ENCODE assay signal across 14 mouse cellular contexts in genomic region chr4:138293261-138293948, GRCm38 (mm10). TPM values are rescaled to one million over a fixed set of nuclear protein-coding genes. Genes with fewer than 3 reads are reported as not detected.
DNase-seq lines count a peak whose midpoint lies in the region; ATAC-seq lines count a peak whose summit lies in the region.
"Had no signal": no experiment of that assay in that cellular context is flagged by ENCODE, and none has a peak within 500 bp of the region (broad histone marks: within the 10 kb centered on the region; RNA-seq: fewer than 3 reads in every experiment).

No protein-coding gene starts in this region.

- no peak for ATAC-seq in midbrain, embryonic 11.5 days (ENCODE audit: low FRiP score)
- ATAC-seq in forebrain, embryonic 14.5 days, result peak; percentile 46; the same call in 1 of the 2 replicates
- ATAC-seq in hindbrain, embryonic 14.5 days (ENCODE audit: low FRiP score), result peak; percentile 89
- ATAC-seq in neural tube, embryonic 13.5 days (ENCODE audit: low read depth), result peak; percentile 93
- no peak for ATAC-seq in liver, embryonic 12.5 days

- H3K27ac ChIP-seq in midbrain, embryonic 11.5 days (ENCODE audit: low read depth, low read length), result no peak overlapping the region
- H3K27ac ChIP-seq in midbrain, embryonic 10.5 days (replicated peaks), result no peak overlapping the region
- H3K27ac ChIP-seq in forebrain, embryonic 14.5 days (ENCODE audit: low read depth, low read length), result peak overlapping the region; percentile 70
- peak overlapping the region; percentile 91 for H3K27ac ChIP-seq in hindbrain, embryonic 14.5 days
- H3K27ac ChIP-seq in neural tube, embryonic 13.5 days (replicated peaks), result peak overlapping the region; percentile 88
- no peak overlapping the region for H3K27ac ChIP-seq in liver, embryonic 12.5 days
- H3K27ac ChIP-seq: limb, embryonic 13.5 days had no signal

- H3K36me3 ChIP-seq in midbrain, embryonic 11.5 days (ENCODE audit: control insufficient read depth, insufficient read depth, low read length), result no peaks in the 10 kb centered on the region
- no peaks in the 10 kb centered on the region for H3K36me3 ChIP-seq in midbrain, embryonic 10.5 days
- no peaks in the 10 kb centered on the region for H3K36me3 ChIP-seq in forebrain, embryonic 14.5 days (ENCODE audit: control insufficient read depth, insufficient read depth, low read length)
- no peaks in the 10 kb centered on the region for H3K36me3 ChIP-seq in hindbrain, embryonic 14.5 days (replicated peaks; ENCODE audit: control insufficient read depth, insufficient read depth)
- no peaks in the 10 kb centered on the region for H3K36me3 ChIP-seq in neural tube, embryonic 13.5 days
- no peaks in the 10 kb centered on the region for H3K36me3 ChIP-seq in liver, embryonic 12.5 days
- H3K36me3 ChIP-seq: limb, embryonic 13.5 days had no signal

- no peaks in the 10 kb centered on the region for H3K4me1 ChIP-seq in midbrain, embryonic 11.5 days (ENCODE audit: control insufficient read depth, insufficient read depth, low read length)
- H3K4me1 ChIP-seq in midbrain, embryonic 10.5 days, result 0 out of 2 replicates have a peak, but pooled peaks cover 3% of the 10 kb centered on the region
- no peaks in the 10 kb centered on the region for H3K4me1 ChIP-seq in forebrain, embryonic 14.5 days (ENCODE audit: control insufficient read depth, insufficient read depth, low read length)
- no peaks in the 10 kb centered on the region for H3K4me1 ChIP-seq in hindbrain, embryonic 14.5 days (replicated peaks; ENCODE audit: control insufficient read depth, insufficient read depth, low read length)
- H3K4me1 ChIP-seq in neural tube, embryonic 13.5 days (replicated peaks), result peaks cover 15% of the 10 kb centered on the region
- H3K4me1 ChIP-seq in liver, embryonic 12.5 days, result peaks cover 6% of the 10 kb centered on the region; the same call in 1 of the 2 replicates
- H3K4me1 ChIP-seq: limb, embryonic 13.5 days had no signal

- DNase-seq in midbrain, embryonic 11.5 days (ENCODE audit: low spot score, missing footprints), result peak; percentile 82
- no peak for DNase-seq in midbrain, embryonic 10.5 days (ENCODE audit: low spot score)
- DNase-seq in forebrain, embryonic 14.5 days (ENCODE audit: low spot score), result peak; percentile 47
- peak; percentile 74 for DNase-seq in hindbrain, embryonic 14.5 days (ENCODE audit: low spot score)
- no peak for DNase-seq in lung, adult 18-20 months
- DNase-seq in thymus, postnatal 10 days (ENCODE audit: low spot score in 2 of 2), result no peak
- DNase-seq: cerebellum, postnatal 36 days; kidney, postnatal 10 days; lung, adult 2 months; thymus, adult 18-20 months had no signal

- no peak overlapping the region for H3K4me3 ChIP-seq in midbrain, embryonic 11.5 days (ENCODE audit: low read depth, low read length)
- H3K4me3 ChIP-seq in midbrain, embryonic 10.5 days, result no peak overlapping the region
- H3K4me3 ChIP-seq in forebrain, embryonic 14.5 days (ENCODE audit: low read depth, low read length), result no peak overlapping the region
- H3K4me3 ChIP-seq in hindbrain, embryonic 14.5 days (replicated peaks; ENCODE audit: low read length), result no peak overlapping the region
- no peak overlapping the region for H3K4me3 ChIP-seq in neural tube, embryonic 13.5 days
- no peak overlapping the region for H3K4me3 ChIP-seq in liver, embryonic 12.5 days
- H3K4me3 ChIP-seq: limb, embryonic 13.5 days had no signal

- no peaks in the 10 kb centered on the region for H3K27me3 ChIP-seq in midbrain, embryonic 11.5 days (ENCODE audit: control insufficient read depth, insufficient read depth, low read length)
- no peaks in the 10 kb centered on the region for H3K27me3 ChIP-seq in midbrain, embryonic 10.5 days (ENCODE audit: low read depth, poor library complexity, severe bottlenecking)
- H3K27me3 ChIP-seq in forebrain, embryonic 14.5 days (replicated peaks; ENCODE audit: control insufficient read depth, insufficient read depth, low read length), result no peaks in the 10 kb centered on the region
- H3K27me3 ChIP-seq in hindbrain, embryonic 14.5 days (ENCODE audit: control insufficient read depth, insufficient read depth, low read length), result no peaks in the 10 kb centered on the region
- H3K27me3 ChIP-seq in neural tube, embryonic 13.5 days, result no peaks in the 10 kb centered on the region
- H3K27me3 ChIP-seq in liver, embryonic 12.5 days (replicated peaks), result 0 out of 2 replicates have a peak, but pooled peaks cover 5% of the 10 kb centered on the region
- H3K27me3 ChIP-seq: limb, embryonic 13.5 days had no signal

- WGBS in midbrain, embryonic 11.5 days, result 80% methylated on average over 18 of the region's 18 CpGs
- 88% methylated on average over 18 of the region's 18 CpGs for WGBS in midbrain, embryonic 10.5 days
- WGBS in forebrain, embryonic 14.5 days, result 72% methylated on average over 18 of the region's 18 CpGs
- WGBS in hindbrain, embryonic 14.5 days, result 56% methylated on average over 18 of the region's 18 CpGs
- 59% methylated on average over 16 of the region's 18 CpGs for WGBS in neural tube, embryonic 13.5 days
- 60% methylated on average over 18 of the region's 18 CpGs for WGBS in liver, embryonic 12.5 days (ENCODE audit: insufficient replicate concordance)

- H3K9ac ChIP-seq in midbrain, embryonic 11.5 days (ENCODE audit: low read length), result no peak overlapping the region
- no peak overlapping the region for H3K9ac ChIP-seq in forebrain, embryonic 14.5 days (ENCODE audit: low read length)
- H3K9ac ChIP-seq in hindbrain, embryonic 14.5 days, result 0 out of 2 replicates have a peak overlapping the region, but pooled peaks have one; percentile 17
- H3K9ac ChIP-seq in neural tube, embryonic 13.5 days, result peak overlapping the region; percentile 43; the same call in 1 of the 2 replicates
- H3K9ac ChIP-seq in liver, embryonic 12.5 days, result no peak overlapping the region
- H3K9ac ChIP-seq: limb, embryonic 13.5 days had no signal

- no peak overlapping the region for H3K4me2 ChIP-seq in midbrain, embryonic 11.5 days
- no peak overlapping the region for H3K4me2 ChIP-seq in forebrain, embryonic 14.5 days (ENCODE audit: low read length)
- peak overlapping the region; percentile 19; the same call in 1 of the 2 replicates for H3K4me2 ChIP-seq in hindbrain, embryonic 14.5 days (replicated peaks)
- 0 out of 2 replicates have a peak overlapping the region, but pooled peaks have one; percentile 4 for H3K4me2 ChIP-seq in neural tube, embryonic 13.5 days
- no peak overlapping the region for H3K4me2 ChIP-seq in liver, embryonic 12.5 days
- H3K4me2 ChIP-seq: heart, embryonic 11.5 days; limb, embryonic 13.5 days had no signal

- no peaks in the 10 kb centered on the region for H3K9me3 ChIP-seq in midbrain, embryonic 11.5 days (ENCODE audit: control insufficient read depth, low read length)
- H3K9me3 ChIP-seq in midbrain, embryonic 10.5 days (replicated peaks), result no peaks in the 10 kb centered on the region
- no peaks in the 10 kb centered on the region for H3K9me3 ChIP-seq in forebrain, embryonic 14.5 days (replicated peaks; ENCODE audit: control insufficient read depth, low read length)
- no peaks in the 10 kb centered on the region for H3K9me3 ChIP-seq in hindbrain, embryonic 14.5 days (ENCODE audit: control insufficient read depth, low read length)
- no peaks in the 10 kb centered on the region for H3K9me3 ChIP-seq in neural tube, embryonic 13.5 days
- H3K9me3 ChIP-seq in liver, embryonic 12.5 days (replicated peaks), result no peaks in the 10 kb centered on the region
- H3K9me3 ChIP-seq: limb, embryonic 13.5 days had no signal

RNA-seq across cellular contexts. Expression of gene Ddost, which starts 11.1 kb away (rescaled TPM):
- polyA plus RNA-seq in midbrain, embryonic 11.5 days (2014; fragmentation: Nextera tagmentation; extraction: Ambion mirVana), result 209 and 219 TPM in 2 replicates
- 281 and 282 TPM in 2 replicates for polyA plus RNA-seq in midbrain, embryonic 10.5 days (2016; fragmentation: Nextera tagmentation; extraction: Ambion mirVana)
- 182 and 192 TPM in 2 replicates for polyA plus RNA-seq in forebrain, embryonic 14.5 days (2014; fragmentation: Nextera tagmentation; extraction: Ambion mirVana)
- polyA plus RNA-seq in hindbrain, embryonic 14.5 days (2014; fragmentation: Nextera tagmentation; extraction: Ambion mirVana), result 197 and 208 TPM in 2 replicates
- polyA plus RNA-seq in neural tube, embryonic 13.5 days (2015; fragmentation: Nextera tagmentation; extraction: Ambion mirVana), result 214 and 216 TPM in 2 replicates
- polyA plus RNA-seq in liver, embryonic 12.5 days (2016; fragmentation: Nextera tagmentation; extraction: Ambion mirVana), result 206 and 212 TPM in 2 replicates

RNA-seq across cellular contexts. Expression of gene Pink1, which starts 32.7 kb away (rescaled TPM):
- polyA plus RNA-seq in midbrain, embryonic 11.5 days (2014; fragmentation: Nextera tagmentation; extraction: Ambion mirVana), result 21.6 and 22.4 TPM in 2 replicates
- polyA plus RNA-seq in midbrain, embryonic 10.5 days (2016; fragmentation: Nextera tagmentation; extraction: Ambion mirVana), result 30.5 and 41.3 TPM in 2 replicates
- polyA plus RNA-seq in forebrain, embryonic 14.5 days (2014; fragmentation: Nextera tagmentation; extraction: Ambion mirVana), result 42.2 and 47.6 TPM in 2 replicates
- 53.4 and 57.4 TPM in 2 replicates for polyA plus RNA-seq in hindbrain, embryonic 14.5 days (2014; fragmentation: Nextera tagmentation; extraction: Ambion mirVana)
- polyA plus RNA-seq in neural tube, embryonic 13.5 days (2015; fragmentation: Nextera tagmentation; extraction: Ambion mirVana), result 84.9 and 94.0 TPM in 2 replicates
- polyA plus RNA-seq in liver, embryonic 12.5 days (2016; fragmentation: Nextera tagmentation; extraction: Ambion mirVana), result 28.8 and 30.2 TPM in 2 replicates

RNA-seq across cellular contexts. Expression of gene Kif17, which starts 43.2 kb away (rescaled TPM):
- 0.44 and 0.48 TPM in 2 replicates for polyA plus RNA-seq in midbrain, embryonic 11.5 days (2014; fragmentation: Nextera tagmentation; extraction: Ambion mirVana)
- polyA plus RNA-seq in midbrain, embryonic 10.5 days (2016; fragmentation: Nextera tagmentation; extraction: Ambion mirVana), result 0.53 and 0.55 TPM in 2 replicates
- polyA plus RNA-seq in forebrain, embryonic 14.5 days (2014; fragmentation: Nextera tagmentation; extraction: Ambion mirVana), result 0.61 and 0.85 TPM in 2 replicates
- polyA plus RNA-seq in hindbrain, embryonic 14.5 days (2014; fragmentation: Nextera tagmentation; extraction: Ambion mirVana), result 2.7 and 3.2 TPM in 2 replicates
- polyA plus RNA-seq in neural tube, embryonic 13.5 days (2015; fragmentation: Nextera tagmentation; extraction: Ambion mirVana), result 2.1 and 2.2 TPM in 2 replicates
- 0.26 and 0.37 TPM in 2 replicates for polyA plus RNA-seq in liver, embryonic 12.5 days (2016; fragmentation: Nextera tagmentation; extraction: Ambion mirVana)

RNA-seq across cellular contexts. Expression of gene Sh2d5, which starts 43.2 kb away (rescaled TPM):
- 0.94 TPM in 2 replicates for polyA plus RNA-seq in midbrain, embryonic 11.5 days (2014; fragmentation: Nextera tagmentation; extraction: Ambion mirVana)
- polyA plus RNA-seq in midbrain, embryonic 10.5 days (2016; fragmentation: Nextera tagmentation; extraction: Ambion mirVana), result 0.83 and 1.3 TPM in 2 replicates
- polyA plus RNA-seq in forebrain, embryonic 14.5 days (2014; fragmentation: Nextera tagmentation; extraction: Ambion mirVana), result 4.0 and 4.6 TPM in 2 replicates
- polyA plus RNA-seq in hindbrain, embryonic 14.5 days (2014; fragmentation: Nextera tagmentation; extraction: Ambion mirVana), result 12.0 and 13.1 TPM in 2 replicates
- 9.4 TPM in 2 replicates for polyA plus RNA-seq in neural tube, embryonic 13.5 days (2015; fragmentation: Nextera tagmentation; extraction: Ambion mirVana)
- 0.61 and 0.87 TPM in 2 replicates for polyA plus RNA-seq in liver, embryonic 12.5 days (2016; fragmentation: Nextera tagmentation; extraction: Ambion mirVana)

Comparison
In these comparisons a context has a peak if more than half of its experiments do, and no peak if none do; other contexts are left out.
1. DNase-seq: peak in midbrain, embryonic 11.5 days (single experiment), forebrain, embryonic 14.5 days (single experiment) and hindbrain, embryonic 14.5 days (single experiment); none in midbrain, embryonic 10.5 days (single experiment), lung, adult 18-20 months (0 of 2) and thymus, postnatal 10 days (0 of 2).
2. ATAC-seq: peak in forebrain, embryonic 14.5 days (single experiment), hindbrain, embryonic 14.5 days (single experiment) and neural tube, embryonic 13.5 days (single experiment); none in midbrain, embryonic 11.5 days (single experiment) and liver, embryonic 12.5 days (single experiment).
3. H3K27ac ChIP-seq: peak in forebrain, embryonic 14.5 days (single experiment), hindbrain, embryonic 14.5 days (single experiment) and neural tube, embryonic 13.5 days (single experiment); none in midbrain, embryonic 11.5 days (single experiment), midbrain, embryonic 10.5 days (single experiment) and liver, embryonic 12.5 days (single experiment).
4. H3K4me2 ChIP-seq: peak in hindbrain, embryonic 14.5 days (single experiment) and neural tube, embryonic 13.5 days (single experiment); none in midbrain, embryonic 11.5 days (single experiment), forebrain, embryonic 14.5 days (single experiment) and liver, embryonic 12.5 days (single experiment).
5. H3K9ac ChIP-seq: peak in hindbrain, embryonic 14.5 days (single experiment) and neural tube, embryonic 13.5 days (single experiment); none in midbrain, embryonic 11.5 days (single experiment), forebrain, embryonic 14.5 days (single experiment) and liver, embryonic 12.5 days (single experiment).